ENCODE assay signal across 15 mouse cellular contexts in the genomic region with DNA sequence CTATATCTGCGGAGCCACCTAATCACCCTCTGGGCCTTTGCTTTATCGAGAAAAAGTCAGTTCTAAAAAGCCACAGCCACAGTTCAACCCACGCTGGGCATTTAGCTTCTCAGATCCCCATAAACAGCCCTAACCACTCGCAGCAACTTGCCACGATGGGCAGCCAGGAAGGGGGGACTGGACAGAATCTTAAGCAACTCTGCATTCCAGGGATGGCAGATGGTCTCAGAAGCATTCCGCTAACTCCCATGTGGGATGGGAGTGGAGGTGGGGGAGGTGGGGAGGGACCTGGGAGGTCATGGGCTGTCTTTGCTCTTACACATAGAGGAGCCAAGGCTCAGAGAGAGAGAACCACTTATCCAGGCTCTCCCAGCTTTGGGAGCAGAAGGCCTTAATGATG. TPM values are rescaled to one million over a fixed set of nuclear protein-coding genes. Genes with fewer than 3 reads are reported as not detected.
DNase-seq lines count a peak whose midpoint lies in the region; ATAC-seq and TF ChIP-seq lines count a peak whose summit lies in the region.
"Had no signal": no experiment of that assay in that cellular context is flagged by ENCODE, and none has a peak within 500 bp of the region (broad histone marks: within the 10 kb centered on the region; RNA-seq: fewer than 3 reads in every experiment).

No protein-coding gene starts in this region.

- H3K4me3 ChIP-seq in neural tube, embryonic 13.5 days: no peak overlapping the region
- no peak overlapping the region for H3K4me3 ChIP-seq in neural tube, embryonic 15.5 days (replicated peaks)
- no peak overlapping the region for H3K4me3 ChIP-seq in limb, embryonic 10.5 days
- no peak overlapping the region for H3K4me3 ChIP-seq in forebrain, embryonic 10.5 days
- H3K4me3 ChIP-seq in midbrain, postnatal 0 days (ENCODE audit: low read depth, low read length): no peak overlapping the region
- H3K4me3 ChIP-seq: erythroblast, embryonic 14.5 days; hindbrain, embryonic 12.5 days; layer of hippocampus, adult 2 months; midbrain, embryonic 15.5 days had no signal

- no peak overlapping the region for H3K4me2 ChIP-seq in neural tube, embryonic 13.5 days
- no peak overlapping the region for H3K4me2 ChIP-seq in neural tube, embryonic 15.5 days
- no peak overlapping the region for H3K4me2 ChIP-seq in midbrain, postnatal 0 days (ENCODE audit: low read depth, low read length, poor library complexity, severe bottlenecking)
- H3K4me2 ChIP-seq: heart, embryonic 11.5 days; hindbrain, embryonic 12.5 days; midbrain, embryonic 15.5 days had no signal

- H3K4me1 ChIP-seq in neural tube, embryonic 13.5 days (replicated peaks): peaks cover 38% of the 10 kb centered on the region
- H3K4me1 ChIP-seq in neural tube, embryonic 15.5 days: peaks cover 43% of the 10 kb centered on the region
- H3K4me1 ChIP-seq in limb, embryonic 10.5 days: peaks cover 75% of the 10 kb centered on the region
- peaks cover 82% of the 10 kb centered on the region for H3K4me1 ChIP-seq in forebrain, embryonic 10.5 days
- H3K4me1 ChIP-seq in midbrain, postnatal 0 days (ENCODE audit: insufficient read depth, low read length): no peaks in the 10 kb centered on the region

- TF ChIP-seq CTCF in midbrain, postnatal 0 days (IDR thresholded peaks at IDR 0.05): no peak

- H3K9ac ChIP-seq in neural tube, embryonic 13.5 days: no peak overlapping the region
- H3K9ac ChIP-seq in neural tube, embryonic 15.5 days (replicated peaks): no peak overlapping the region
- no peak overlapping the region for H3K9ac ChIP-seq in midbrain, postnatal 0 days (replicated peaks; ENCODE audit: low read length, poor library complexity, severe bottlenecking)
- H3K9ac ChIP-seq: hindbrain, embryonic 12.5 days; midbrain, embryonic 15.5 days had no signal

- peak; percentile 46 for DNase-seq in ZHBTc4 (ENCODE audit: low read depth, low spot score)
- no peak for DNase-seq in limb, embryonic 10.5 days (ENCODE audit: low spot score)
- peak; percentile 53 for DNase-seq in yolk sac, embryonic 10.5 days (ENCODE audit: low spot score)
- no peak for DNase-seq in forebrain, embryonic 10.5 days (ENCODE audit: extremely low spot score, low spot score)
- DNase-seq in midbrain, postnatal 0 days (ENCODE audit: low spot score): no peak
- no peak for DNase-seq in layer of hippocampus, postnatal 14 days (ENCODE audit: low spot score in 2 of 2)
- DNase-seq: cerebellum, postnatal 10 days had no signal

- peak overlapping the region; percentile 18; the same call in 1 of the 2 replicates for H3K27ac ChIP-seq in neural tube, embryonic 13.5 days (replicated peaks)
- H3K27ac ChIP-seq in neural tube, embryonic 15.5 days (replicated peaks): no peak overlapping the region
- peak overlapping the region; percentile 84 for H3K27ac ChIP-seq in limb, embryonic 10.5 days
- H3K27ac ChIP-seq in forebrain, embryonic 10.5 days: no peak overlapping the region
- H3K27ac ChIP-seq in midbrain, postnatal 0 days (ENCODE audit: low read depth, low read length): no peak overlapping the region
- H3K27ac ChIP-seq: layer of hippocampus, adult 2 months; macrophage; midbrain, embryonic 15.5 days had no signal

- WGBS in neural tube, embryonic 13.5 days: 44% methylated on average over 6 of the region's 6 CpGs
- WGBS in neural tube, embryonic 15.5 days: 47% methylated on average over 6 of the region's 6 CpGs
- WGBS in limb, embryonic 10.5 days: 21% methylated on average over 6 of the region's 6 CpGs
- 60% methylated on average over 6 of the region's 6 CpGs for WGBS in forebrain, embryonic 10.5 days
- WGBS in midbrain, postnatal 0 days: 52% methylated on average over 6 of the region's 6 CpGs

- peaks cover 37% of the 10 kb centered on the region for H3K27me3 ChIP-seq in neural tube, embryonic 13.5 days
- peaks cover 9% of the 10 kb centered on the region; the same call in 1 of the 2 replicates for H3K27me3 ChIP-seq in neural tube, embryonic 15.5 days (replicated peaks)
- 0 out of 2 replicates have a peak, but pooled peaks cover 3% of the 10 kb centered on the region for H3K27me3 ChIP-seq in limb, embryonic 10.5 days (ENCODE audit: low read depth, poor library complexity, severe bottlenecking)
- peaks cover 81% of the 10 kb centered on the region for H3K27me3 ChIP-seq in forebrain, embryonic 10.5 days (ENCODE audit: poor library complexity, severe bottlenecking)
- H3K27me3 ChIP-seq in midbrain, postnatal 0 days (ENCODE audit: insufficient read depth, low read length): peaks cover 15% of the 10 kb centered on the region; the same call in 1 of the 2 replicates

- no peaks in the 10 kb centered on the region for H3K36me3 ChIP-seq in neural tube, embryonic 13.5 days
- no peaks in the 10 kb centered on the region for H3K36me3 ChIP-seq in neural tube, embryonic 15.5 days
- no peaks in the 10 kb centered on the region for H3K36me3 ChIP-seq in limb, embryonic 10.5 days
- no peaks in the 10 kb centered on the region for H3K36me3 ChIP-seq in forebrain, embryonic 10.5 days (replicated peaks)
- H3K36me3 ChIP-seq in midbrain, postnatal 0 days (ENCODE audit: insufficient read depth, low read length): no peaks in the 10 kb centered on the region
- H3K36me3 ChIP-seq: hindbrain, embryonic 12.5 days; midbrain, embryonic 15.5 days had no signal

- H3K9me3 ChIP-seq in neural tube, embryonic 13.5 days: no peaks in the 10 kb centered on the region
- no peaks in the 10 kb centered on the region for H3K9me3 ChIP-seq in neural tube, embryonic 15.5 days (replicated peaks)
- H3K9me3 ChIP-seq in limb, embryonic 10.5 days (replicated peaks): no peaks in the 10 kb centered on the region
- H3K9me3 ChIP-seq in forebrain, embryonic 10.5 days: no peaks in the 10 kb centered on the region
- no peaks in the 10 kb centered on the region for H3K9me3 ChIP-seq in midbrain, postnatal 0 days (ENCODE audit: low read length)
- H3K9me3 ChIP-seq: hindbrain, embryonic 12.5 days; midbrain, embryonic 15.5 days had no signal

- no peak for ATAC-seq in neural tube, embryonic 13.5 days (ENCODE audit: low read depth)
- ATAC-seq in neural tube, embryonic 15.5 days (ENCODE audit: low FRiP score): no peak
- no peak for ATAC-seq in midbrain, postnatal 0 days (ENCODE audit: low FRiP score)
- ATAC-seq: midbrain, embryonic 15.5 days had no signal

RNA-seq across cellular contexts. Expression of a gene that starts 44.0 kb away (rescaled TPM):
- 12.9 and 15.2 TPM in 2 replicates for polyA plus RNA-seq in neural tube, embryonic 13.5 days (2015; fragmentation: Nextera tagmentation; extraction: Ambion mirVana)
- polyA plus RNA-seq in neural tube, embryonic 15.5 days (2015; fragmentation: Nextera tagmentation; extraction: Ambion mirVana): 11.5 and 12.3 TPM in 2 replicates
- 11.1 and 13.9 TPM in 2 replicates for polyA plus RNA-seq in limb, embryonic 10.5 days (2016; fragmentation: Nextera tagmentation; extraction: Ambion mirVana)
- 10.5 and 11.2 TPM in 2 replicates for polyA plus RNA-seq in forebrain, embryonic 10.5 days (2016; fragmentation: Nextera tagmentation; extraction: Ambion mirVana)
- 29.5 and 30.7 TPM in 2 replicates for total RNA-seq in midbrain, postnatal 0 days (2014; rRNA removed)
- polyA plus RNA-seq in midbrain, postnatal 0 days (2015; fragmentation: Nextera tagmentation; extraction: Ambion mirVana): 8.5 and 10.5 TPM in 2 replicates
- total RNA-seq in layer of hippocampus, postnatal 14 days (2021): 10 to 100 TPM; 74.8 to 75.7 TPM

Comparison
In these comparisons a context has a peak if more than half of its experiments do, and no peak if none do; other contexts are left out.
1. H3K27ac ChIP-seq: peak in neural tube, embryonic 13.5 days (single experiment) and limb, embryonic 10.5 days (single experiment); none in neural tube, embryonic 15.5 days (single experiment), forebrain, embryonic 10.5 days (single experiment) and midbrain, postnatal 0 days (single experiment).
2. DNase-seq: peak in ZHBTc4 (single experiment) and yolk sac, embryonic 10.5 days (single experiment); none in limb, embryonic 10.5 days (single experiment), forebrain, embryonic 10.5 days (single experiment), midbrain, postnatal 0 days (single experiment) and layer of hippocampus, postnatal 14 days (0 of 2).